Mouse (Mus musculus) thymus, postnatal 25 days (tissue): ENCODE data around the gene Focad.
A peak's percentile ranks its signal among the peaks of the same experiment; 100 is the strongest.

Experiments
- DNase-seq: peaks from one replicate; pipeline ENCODE4 v3.0.0; 2022

The Focad gene

GRCm38 (mm10) chr4:88406887-88407696 lies 312.7 kb downstream of the Focad start:
- no peak for DNase-seq

DNA sequence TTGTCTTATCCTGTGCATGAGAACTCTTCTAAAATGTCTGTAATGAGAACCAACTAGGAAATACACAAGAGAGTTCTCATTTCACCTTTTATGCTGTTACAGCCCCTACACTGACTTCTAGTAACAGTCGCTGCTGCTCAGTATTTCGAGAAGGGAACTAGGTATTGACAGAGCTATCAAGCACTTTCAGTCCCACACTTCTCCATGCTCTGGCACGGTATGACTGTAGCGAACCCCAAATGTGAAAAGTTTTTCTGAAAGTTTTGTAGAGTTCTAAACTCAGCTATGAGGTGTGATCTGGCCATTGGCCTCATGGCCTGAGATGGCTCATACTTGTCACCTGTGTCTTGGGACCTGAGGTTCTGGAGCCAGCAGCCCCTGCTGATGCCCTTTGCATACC lies 314.9 kb downstream of the Focad start:
- no peak for DNase-seq

DNA sequence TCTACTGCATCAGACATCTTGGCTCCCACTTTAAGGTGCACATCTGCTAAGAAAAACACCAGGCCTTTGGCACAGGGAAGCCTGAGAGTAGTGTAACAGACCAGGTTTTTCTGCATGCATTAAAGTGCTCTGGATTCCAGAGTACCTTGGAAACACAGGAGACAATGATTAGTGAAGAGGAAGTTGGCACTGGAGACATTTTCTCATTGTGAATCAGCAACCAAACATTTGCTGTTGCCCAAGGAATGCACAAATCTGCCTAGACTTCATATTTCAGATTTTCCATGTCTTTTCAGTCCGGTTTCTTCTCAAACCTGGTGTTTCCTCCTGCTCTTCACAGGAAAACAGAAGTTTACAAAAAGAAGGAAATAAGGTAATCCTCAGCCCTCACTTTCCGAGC lies 317.9 kb downstream of the Focad start:
- DNase-seq: no peak

DNA sequence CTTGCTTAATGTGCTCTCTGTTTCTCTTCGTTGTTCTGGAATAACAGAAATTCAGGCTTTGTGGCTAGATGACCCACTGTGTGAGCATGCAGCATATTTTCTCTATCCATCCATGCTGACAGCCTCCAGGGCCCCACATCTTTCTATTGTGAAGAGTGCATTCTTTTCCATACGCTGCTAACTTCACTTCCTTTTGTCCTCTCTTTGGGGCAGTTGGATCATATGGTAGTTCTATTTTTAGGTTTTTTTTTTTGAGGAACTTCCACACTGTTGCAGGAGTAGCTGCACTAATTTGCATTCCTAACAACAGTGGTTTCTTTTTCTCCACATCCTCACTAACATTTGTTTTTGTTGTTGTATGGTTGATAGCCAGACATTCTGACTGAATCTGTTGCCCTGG lies 320.6 kb downstream of the Focad start:
- DNase-seq: no peak

GRCm38 (mm10) chr4:88419378-88419777 lies 324.9 kb downstream of the Focad start:
- no peak for DNase-seq

GRCm38 (mm10) chr4:88424563-88424962 lies 330.1 kb downstream of the Focad start:
- DNase-seq: no peak

- no peak for DNase-seq
These were observed 333.3 kb downstream of the Focad start for GRCm38 (mm10) chr4:88427630-88428239.

- no peak for DNase-seq
These were observed 338.1 kb downstream of the Focad start for GRCm38 (mm10) chr4:88432412-88433024.

DNA sequence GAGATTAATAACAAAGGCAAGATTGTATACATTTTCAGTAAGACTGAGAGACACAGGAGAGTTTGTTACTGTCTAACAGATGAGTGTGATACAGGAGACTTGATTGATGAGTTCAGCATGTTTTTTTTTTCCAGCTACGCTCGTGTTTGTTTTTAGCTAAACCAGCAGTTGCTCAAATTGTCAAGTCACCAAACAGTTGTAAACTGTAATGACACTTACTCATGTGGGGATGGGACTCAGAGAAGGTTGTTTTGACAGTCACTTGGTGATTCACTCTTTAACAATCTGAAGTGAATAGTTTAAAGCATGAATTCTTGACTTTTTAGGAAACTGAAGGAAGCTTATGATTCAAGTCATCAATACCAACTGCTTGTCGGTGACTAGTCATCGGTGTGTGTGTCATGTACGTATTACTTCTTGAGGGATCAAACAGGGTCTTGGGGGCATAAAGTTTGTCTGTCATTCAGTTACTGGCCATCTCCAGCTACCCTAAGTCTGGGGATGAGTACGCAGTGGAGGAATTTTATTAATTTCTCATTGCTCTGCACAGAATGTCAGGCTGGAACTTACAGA lies 342.2 kb downstream of the Focad start:
- DNase-seq: no peak

- no peak for DNase-seq
These were observed 342.7 kb downstream of the Focad start for GRCm38 (mm10) chr4:88437166-88437565.

DNA sequence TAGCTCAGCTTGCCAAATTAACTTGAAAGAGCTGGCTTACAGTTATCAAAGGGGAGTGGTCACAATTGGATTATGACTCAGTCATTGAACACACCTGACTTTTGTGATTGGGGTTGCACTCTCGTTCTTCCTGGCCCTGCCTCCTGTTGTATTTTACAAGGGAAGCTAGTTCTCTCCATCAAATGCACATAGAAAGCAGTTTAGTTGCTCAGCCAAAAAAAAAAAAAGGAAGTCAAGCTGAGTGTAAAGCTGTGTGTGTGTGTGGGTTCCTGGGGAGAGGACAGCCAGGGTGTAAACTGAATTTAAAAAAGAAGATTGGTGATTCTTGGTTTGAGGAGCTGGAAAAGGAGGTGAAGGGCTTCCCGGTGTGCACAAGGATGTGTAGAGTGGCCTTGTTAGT lies 343.5 kb downstream of the Focad start:
- no peak for DNase-seq

GRCm38 (mm10) chr4:88438326-88438989 lies 344.0 kb downstream of the Focad start, which contains the start of gene Hacd4:
Hacd4 (minus strand) TSS chr4:88438928.
- DNase-seq: no peak

DNA sequence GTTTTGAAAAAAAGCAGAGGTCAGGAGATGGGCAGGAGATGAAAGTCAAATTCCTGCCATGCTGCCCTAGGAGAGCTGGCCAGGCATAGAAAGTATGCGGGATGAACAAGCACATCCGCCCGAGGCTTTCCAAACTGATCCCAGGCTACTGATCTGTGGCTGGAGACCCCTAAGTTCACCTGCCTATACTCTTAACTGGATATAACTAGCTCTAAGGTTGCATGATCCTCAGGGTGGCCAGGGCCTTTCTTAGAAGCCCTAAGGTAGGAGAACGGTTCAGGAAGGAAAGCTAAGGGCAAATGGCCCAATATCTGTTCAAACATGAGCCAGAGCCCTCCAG lies 344.5 kb downstream of the Focad start:
- no peak for DNase-seq

DNA sequence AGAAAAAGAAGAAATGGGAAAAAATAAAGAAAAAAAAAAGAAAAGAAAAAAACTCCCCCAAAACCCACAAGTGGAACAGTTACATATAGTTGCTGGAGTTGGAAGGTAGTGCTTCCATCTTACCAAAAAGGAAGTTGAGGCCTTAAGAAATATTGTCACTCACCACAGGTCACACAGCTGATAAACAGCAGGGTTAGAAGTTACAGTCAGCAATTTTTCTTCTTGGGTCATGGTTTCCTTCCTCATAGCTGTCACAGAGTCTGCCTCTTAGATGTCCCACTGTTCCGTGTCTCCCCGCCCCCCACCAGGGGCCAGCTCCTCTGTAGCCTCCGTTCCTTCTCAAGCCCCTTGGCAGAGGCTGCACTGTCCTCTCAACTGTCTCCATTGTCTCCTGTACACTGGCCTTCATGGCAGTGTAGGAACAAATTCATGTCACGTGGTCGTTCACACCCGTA lies 345.3 kb downstream of the Focad start:
- no peak for DNase-seq

- DNase-seq: no peak
These were observed 346.4 kb downstream of the Focad start for GRCm38 (mm10) chr4:88440814-88441213.

- DNase-seq: no peak
These were observed 354.5 kb downstream of the Focad start for GRCm38 (mm10) chr4:88448976-88449375.

- DNase-seq: peak; percentile 8
These were observed 355.8 kb downstream of the Focad start for GRCm38 (mm10) chr4:88450087-88450765.

GRCm38 (mm10) chr4:88458093-88458492 lies 363.7 kb downstream of the Focad start:
- DNase-seq: no peak

GRCm38 (mm10) chr4:88458673-88459072 lies 364.2 kb downstream of the Focad start:
- no peak for DNase-seq
